In genomic region chr13:46534969-46535785, GRCm38 (mm10) we compare ENCODE assay signal across 16 mouse cellular contexts. TPM values are rescaled to one million over a fixed set of nuclear protein-coding genes. Genes with fewer than 3 reads are reported as not detected.
DNase-seq lines count a peak whose midpoint lies in the region; ATAC-seq lines count a peak whose summit lies in the region.
"Had no signal": no experiment of that assay in that cellular context is flagged by ENCODE, and none has a peak within 500 bp of the region (broad histone marks: within the 10 kb centered on the region; RNA-seq: fewer than 3 reads in every experiment).

No protein-coding gene starts in this region.

- H3K27me3 ChIP-seq in heart, embryonic 10.5 days (ENCODE audit: insufficient read depth, poor library complexity, severe bottlenecking): no peaks in the 10 kb centered on the region
- H3K27me3 ChIP-seq in lung, embryonic 16.5 days (ENCODE audit: control insufficient read depth, insufficient read depth, low read depth, low read length): no peaks in the 10 kb centered on the region
- H3K27me3 ChIP-seq: heart, embryonic 13.5 days; liver, embryonic 13.5 days had no signal

- no peak overlapping the region for H3K4me3 ChIP-seq in heart, embryonic 10.5 days
- H3K4me3 ChIP-seq in lung, embryonic 16.5 days (ENCODE audit: low read length): no peak overlapping the region
- H3K4me3 ChIP-seq: embryonic facial prominence, embryonic 15.5 days; heart, embryonic 13.5 days; liver, embryonic 13.5 days had no signal

- peak; percentile 23 for DNase-seq in embryo, embryonic 11 days
- DNase-seq in embryo, embryonic 10 days (ENCODE audit: low spot score): no peak
- no peak for DNase-seq in heart, embryonic 10.5 days (ENCODE audit: low spot score)
- no peak for DNase-seq in heart, adult 8-10 months (ENCODE audit: low spot score)
- no peak for DNase-seq in lung, postnatal 10 days
- peak; percentile 43 for DNase-seq in R1 (ENCODE audit: low read depth, low spot score)
- DNase-seq in adrenal gland, adult 18-20 months (ENCODE audit: low spot score in 2 of 2): no peak
- DNase-seq: cerebellum, postnatal 25 days; gastrocnemius, postnatal 14 days; kidney, adult 2 months; left cerebral cortex, postnatal 4 days; liver, embryonic 13.5 days had no signal

- no peaks in the 10 kb centered on the region for H3K9me3 ChIP-seq in heart, embryonic 10.5 days
- no peaks in the 10 kb centered on the region for H3K9me3 ChIP-seq in lung, embryonic 16.5 days (ENCODE audit: control insufficient read depth, low read length)
- H3K9me3 ChIP-seq: embryonic facial prominence, embryonic 15.5 days; heart, embryonic 13.5 days; liver, embryonic 13.5 days had no signal

- peaks cover 36% of the 10 kb centered on the region for H3K36me3 ChIP-seq in heart, embryonic 10.5 days
- no peaks in the 10 kb centered on the region for H3K36me3 ChIP-seq in lung, embryonic 16.5 days (ENCODE audit: control insufficient read depth, insufficient read depth, low read length)
- H3K36me3 ChIP-seq: embryonic facial prominence, embryonic 15.5 days; liver, embryonic 13.5 days had no signal

- 67% methylated on average over 5 of the region's 5 CpGs for WGBS in heart, embryonic 10.5 days
- 57% methylated on average over 5 of the region's 5 CpGs for WGBS in lung, embryonic 16.5 days

- H3K4me1 ChIP-seq in heart, embryonic 10.5 days: peaks cover 31% of the 10 kb centered on the region
- H3K4me1 ChIP-seq in lung, embryonic 16.5 days (replicated peaks; ENCODE audit: control insufficient read depth, insufficient read depth, low read length): peaks cover 5% of the 10 kb centered on the region
- H3K4me1 ChIP-seq: liver, embryonic 13.5 days had no signal

- H3K9ac ChIP-seq in lung, embryonic 16.5 days (ENCODE audit: low read length): no peak overlapping the region
- H3K9ac ChIP-seq: embryonic facial prominence, embryonic 15.5 days; liver, embryonic 13.5 days had no signal

- peak overlapping the region; percentile 10; the same call in 1 of the 2 replicates for H3K27ac ChIP-seq in heart, embryonic 10.5 days
- H3K27ac ChIP-seq in lung, embryonic 16.5 days (ENCODE audit: low read length): peak overlapping the region; percentile 77; the same call in 1 of the 2 replicates
- H3K27ac ChIP-seq: embryonic facial prominence, embryonic 15.5 days; liver, embryonic 13.5 days had no signal

- H3K4me2 ChIP-seq in lung, embryonic 16.5 days (ENCODE audit: low read depth, low read length): no peak overlapping the region
- H3K4me2 ChIP-seq: embryonic facial prominence, embryonic 15.5 days; heart, embryonic 13.5 days had no signal

- ATAC-seq in lung, embryonic 16.5 days (ENCODE audit: low read depth): no peak
- ATAC-seq: Patski had no signal

RNA-seq across cellular contexts. Expression of gene Cap2, which starts 33.5 kb away (rescaled TPM):
- polyA plus RNA-seq in heart, embryonic 10.5 days (2016; fragmentation: Nextera tagmentation; extraction: Ambion mirVana): 101 and 175 TPM in 2 replicates
- total RNA-seq in heart, adult 8-10 months (2022): 100 to 1,000 TPM; 137 to 160 (median 155) TPM
- 9.0 and 11.8 TPM in 2 replicates for polyA plus RNA-seq in lung, embryonic 16.5 days (2015; fragmentation: Nextera tagmentation; extraction: Ambion mirVana)
- 1 to 10 TPM; 5.1 to 5.6 TPM for total RNA-seq in adrenal gland, adult 18-20 months (2021)
- polyA plus RNA-seq: Patski had no signal

Comparison
In these comparisons a context has a peak if more than half of its experiments do, and no peak if none do; other contexts are left out.
1. DNase-seq: peak in embryo, embryonic 11 days (single experiment) and R1 (single experiment); none in embryo, embryonic 10 days (single experiment), heart, embryonic 10.5 days (single experiment), heart, adult 8-10 months (single experiment), lung, postnatal 10 days (single experiment) and adrenal gland, adult 18-20 months (0 of 2).
2. RNA of gene Cap2, which starts 33.5 kb away (total RNA-seq): 137 to 160 TPM in heart, adult 8-10 months; 5.1 to 5.6 TPM in adrenal gland, adult 18-20 months; every median in the first group is over 10 times any median in the second.